Mouse (Mus musculus) forebrain, postnatal 0 days (tissue): ENCODE data around the gene Trpc3. TPM values are rescaled to one million over a fixed set of nuclear protein-coding genes. Genes with fewer than 3 reads are reported as not detected.
A peak's percentile ranks its signal among the peaks of the same experiment; 100 is the strongest.

Experiments used
- ATAC-seq: fragments of 200-750 bp; cut with Nextera tagmentation; 2 replicates; pipeline ENCODE4 v1.8.0; 2017; ENCODE audit warnings: mild to moderate bottlenecking, moderate library complexity
- DNase-seq: peaks from one replicate; pipeline ENCODE4 v3.0.0-alpha.2; 2015
- H3K27ac ChIP-seq: fragments of 300-500 bp; sonication (generic); 2 replicates; pipeline ENCODE4 v1.5.1; 2014; ENCODE audit warnings: low read depth, mild to moderate bottlenecking, antibody characterized with exemption, low read length, moderate library complexity, mixed read lengths
- H3K27me3 ChIP-seq: fragments of 300-500 bp; sonication (generic); 2 replicates; pipeline ENCODE4 v1.6.1; 2014; ENCODE audit warnings: mild to moderate bottlenecking, low read length, mixed read lengths; ENCODE audit not compliant: insufficient read depth
- H3K36me3 ChIP-seq: fragments of 300-500 bp; sonication (generic); 2 replicates; pipeline ENCODE4 v1.6.1; 2014; ENCODE audit warnings: mild to moderate bottlenecking, moderate library complexity; ENCODE audit not compliant: insufficient read depth
- H3K4me1 ChIP-seq: fragments of 300-500 bp; sonication (generic); 2 replicates; pipeline ENCODE4 v1.6.1; 2014; ENCODE audit warnings: antibody characterized with exemption; ENCODE audit not compliant: insufficient read depth
- H3K4me2 ChIP-seq: fragments of 300-500 bp; sonication (generic); 2 replicates; pipeline ENCODE4 v1.6.1; 2014; ENCODE audit warnings: low read depth, mild to moderate bottlenecking, moderate library complexity
- H3K4me3 ChIP-seq: fragments of 300-500 bp; sonication (generic); 2 replicates; pipeline ENCODE4 v1.5.1; 2014; ENCODE audit warnings: low read depth, low read length, mixed read lengths
- H3K9ac ChIP-seq: fragments of 300-500 bp; sonication (generic); 2 replicates; pipeline ENCODE4 v1.6.1; 2014; ENCODE audit warnings: mild to moderate bottlenecking
- H3K9me3 ChIP-seq: fragments of 300-500 bp; sonication (generic); 2 replicates; pipeline ENCODE4 v1.6.1; 2016; ENCODE audit warnings: low read length
- CTCF ChIP-seq: sonication (generic); IDR thresholded peaks from 2 replicates; pipeline ENCODE4 v1.5.1; 2016; ENCODE audit warnings: antibody characterized with exemption, control low read depth, low read depth
- WGBS: fragments of 180-500 bp; shearing (Covaris S2); extraction: QIAGEN DNeasy Blood & Tissue Kit; methylation state at CpG from one replicate; pipeline ENCODE4 v1.1.7; 2014; 5-methylcytosine and 5-hydroxymethylcytosine counted together
- polyA plus RNA-seq: library from polyadenylated mRNA; unstranded; fragments of >200 nt; fragmentation: Nextera tagmentation; extraction: Ambion mirVana; gene quantifications from 2 replicates; pipeline ENCODE4 v1.2.1, GENCODE M21; 2015
- total RNA-seq: library from RNA; depleted of rRNA; stranded (reverse); fragments of >200 nt; gene quantifications from 2 replicates; pipeline ENCODE4 v1.2.3, GENCODE M21; 2014; rRNA removed

Trpc3 gene
- total RNA-seq, result 9.7 and 12.3 TPM in 2 replicates
- 3.6 and 8.2 TPM in 2 replicates for polyA plus RNA-seq

DNA sequence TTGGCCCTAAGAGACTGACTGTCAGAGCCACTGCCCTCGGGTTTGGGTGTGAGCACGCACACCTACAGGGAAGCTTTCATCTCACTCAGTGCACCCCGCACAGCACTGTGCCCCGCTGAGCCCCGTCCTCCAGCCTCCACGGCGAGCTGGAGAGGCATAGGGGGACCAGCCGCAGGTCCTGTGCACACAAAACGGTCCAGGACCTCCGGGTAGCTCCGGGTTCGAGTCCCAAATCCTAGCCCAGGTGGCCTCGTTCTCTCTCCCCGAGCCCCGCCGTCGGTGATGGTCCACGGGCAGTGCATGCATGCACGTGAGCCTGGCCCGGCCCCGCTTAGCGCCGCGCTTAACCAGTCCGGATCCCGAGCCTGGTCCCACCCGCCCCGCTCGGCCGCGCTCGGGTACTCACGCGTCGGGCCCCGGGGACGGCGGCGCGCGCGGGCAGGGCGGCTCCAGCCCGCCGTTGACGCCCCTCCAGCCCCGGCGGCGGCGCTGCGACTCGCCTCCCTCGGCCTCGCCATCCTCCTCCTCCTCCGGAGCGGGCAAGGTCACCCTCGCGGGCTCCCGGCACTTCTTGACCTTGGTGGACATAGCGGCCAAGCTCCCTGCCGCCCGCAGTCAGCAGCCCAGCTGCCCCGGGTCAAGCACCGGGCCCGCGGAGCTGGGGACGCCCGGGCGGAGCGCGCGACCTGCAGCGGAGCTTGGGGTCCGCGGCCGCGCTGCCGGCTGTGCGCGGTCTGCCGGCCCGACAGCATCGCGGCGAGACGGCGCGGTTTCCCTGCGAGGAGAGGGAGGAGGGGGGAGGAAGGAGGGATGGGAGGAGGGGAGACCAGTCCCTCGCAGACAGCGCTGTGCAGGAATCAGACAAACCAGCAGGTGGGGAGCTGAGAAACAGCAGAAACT is at the start of gene Trpc3:
Trpc3 (minus strand) TSS at position 776 of the 900 bp plus-strand sequence.
- WGBS, result 4% methylated on average over 83 of the region's 91 CpGs
- TF ChIP-seq CTCF, result peak; percentile 54
- Histone ChIP-seq H3K4me1 (no peaks in the 10 kb centered on the region), H3K36me3 (no peaks in the 10 kb centered on the region), H3K4me3 (peak within 1 kb of the TSS; percentile 74), H3K27ac (peak within 1 kb of the TSS; percentile 57; the same call in 1 of the 2 replicates), H3K4me2 (peak within 1 kb of the TSS; percentile 74), H3K9ac (peak within 1 kb of the TSS; percentile 79), H3K9me3 (no peaks in the 10 kb centered on the region), H3K27me3 (peaks cover 4% of the 10 kb centered on the region; the same call in 1 of the 2 replicates)
- DNase-seq (peak; percentile 78), ATAC-seq (peak; percentile 95)

DNA sequence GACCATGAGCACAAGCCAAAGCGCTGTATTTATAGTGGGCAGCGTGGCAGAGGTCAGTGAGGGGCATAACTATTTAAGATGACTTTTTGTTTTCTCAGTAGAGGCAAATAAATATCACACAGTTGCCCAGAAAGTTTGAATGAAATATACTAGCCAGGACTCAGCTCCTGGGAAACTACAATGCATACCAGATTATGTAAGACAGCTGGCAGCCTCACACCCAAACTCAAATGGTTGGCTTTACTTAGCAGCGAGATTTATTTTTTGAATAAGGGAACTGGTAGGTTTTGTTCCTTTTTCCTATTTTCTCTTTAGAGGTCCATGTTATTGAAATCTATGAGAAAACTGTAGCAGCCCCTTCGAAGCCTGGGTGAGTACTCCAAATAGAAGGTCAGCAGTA is 48.1 kb upstream of the Trpc3 start:
- Histone ChIP-seq H3K9ac (no peak overlapping the region), H3K9me3 (no peaks in the 10 kb centered on the region), H3K4me1 (no peaks in the 10 kb centered on the region), H3K36me3 (no peaks in the 10 kb centered on the region), H3K4me3 (no peak overlapping the region), H3K27me3 (no peaks in the 10 kb centered on the region), H3K27ac (no peak overlapping the region), H3K4me2 (no peak overlapping the region)
- no peak for TF ChIP-seq CTCF
- ATAC-seq, result no peak
- no peak for DNase-seq
- WGBS, result 70% methylated on average over 4 of the region's 4 CpGs

DNA sequence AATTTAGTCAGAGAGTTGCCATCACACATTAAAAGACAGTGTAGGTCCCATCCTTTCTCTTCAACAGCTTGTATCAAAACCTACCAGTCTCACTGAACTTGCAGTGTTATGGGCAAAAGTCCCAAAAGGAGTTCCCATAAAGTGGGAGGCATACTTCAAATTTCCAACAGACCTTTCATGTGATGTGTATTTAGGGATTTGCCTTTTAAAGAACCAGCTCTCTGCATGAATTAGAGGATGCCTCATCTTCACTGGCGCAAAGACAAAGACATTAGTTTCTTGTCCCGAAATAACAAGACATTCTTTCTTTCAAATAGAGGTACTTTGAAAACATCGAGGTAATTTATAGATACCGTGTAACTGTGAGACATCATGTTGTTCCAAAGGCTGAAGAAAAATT is 43.1 kb upstream of the Trpc3 start:
- Histone ChIP-seq H3K9ac (no peak overlapping the region), H3K27ac (no peak overlapping the region), H3K4me3 (no peak overlapping the region), H3K27me3 (no peaks in the 10 kb centered on the region), H3K9me3 (no peaks in the 10 kb centered on the region), H3K4me1 (no peaks in the 10 kb centered on the region), H3K36me3 (no peaks in the 10 kb centered on the region), H3K4me2 (no peak overlapping the region)
- no peak for ATAC-seq
- no peak for TF ChIP-seq CTCF
- DNase-seq, result no peak
- WGBS, result 91% methylated on average over 4 of the region's 4 CpGs

DNA sequence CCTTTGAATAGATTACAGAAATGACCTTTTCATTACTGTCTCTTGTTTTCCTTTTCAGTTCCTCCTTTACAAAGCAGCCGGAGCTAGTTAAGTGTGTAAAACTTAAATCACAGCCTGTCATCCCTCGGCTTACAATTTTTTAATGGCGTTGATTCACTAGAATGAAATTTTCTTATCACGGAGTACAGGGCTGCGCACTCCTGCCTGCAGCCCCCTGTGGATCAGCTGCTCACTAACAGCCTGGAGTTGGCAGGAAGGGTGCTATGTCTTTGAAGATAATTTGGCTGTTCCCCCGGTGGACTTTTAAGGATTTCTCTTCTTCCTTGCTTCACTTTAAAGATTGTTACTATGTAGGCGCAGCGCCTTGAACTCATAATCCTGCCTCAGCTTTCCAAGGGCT is 36.6 kb upstream of the Trpc3 start:
- TF ChIP-seq CTCF, result no peak
- peak; percentile 56; the same call in 1 of the 2 replicates for ATAC-seq
- H3K4me3 ChIP-seq, result no peak overlapping the region
- no peak for DNase-seq
- WGBS, result 46% methylated on average over 8 of the region's 8 CpGs
- H3K4me1 ChIP-seq, result no peaks in the 10 kb centered on the region
- no peaks in the 10 kb centered on the region for H3K9me3 ChIP-seq
- H3K27ac ChIP-seq, result no peak overlapping the region
- no peaks in the 10 kb centered on the region for H3K36me3 ChIP-seq
- no peak overlapping the region for H3K9ac ChIP-seq
- H3K27me3 ChIP-seq, result no peaks in the 10 kb centered on the region
- no peak overlapping the region for H3K4me2 ChIP-seq

DNA sequence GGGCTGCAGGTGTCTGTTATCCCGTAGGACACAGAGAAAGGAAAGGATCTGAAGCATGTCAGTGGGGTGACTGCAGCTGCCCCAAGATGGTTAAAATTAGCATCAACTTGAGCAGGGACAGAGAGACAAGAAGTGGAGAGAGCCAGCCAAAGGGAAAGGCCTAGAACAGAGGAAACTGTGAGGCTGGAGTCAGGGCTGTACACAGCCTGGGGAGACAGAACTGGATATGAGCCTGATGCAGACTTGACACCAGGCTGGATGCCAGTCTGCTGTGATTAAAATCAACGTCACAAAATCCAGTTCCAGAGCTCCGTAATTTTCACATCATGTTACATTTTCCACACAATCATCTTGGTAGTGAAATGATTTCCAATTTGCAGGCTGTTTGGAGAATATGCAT is 31.9 kb upstream of the Trpc3 start:
- Histone ChIP-seq H3K9ac (no peak overlapping the region), H3K4me3 (no peak overlapping the region), H3K9me3 (no peaks in the 10 kb centered on the region), H3K4me2 (no peak overlapping the region), H3K27ac (no peak overlapping the region), H3K27me3 (no peaks in the 10 kb centered on the region), H3K36me3 (no peaks in the 10 kb centered on the region), H3K4me1 (no peaks in the 10 kb centered on the region)
- peak; percentile 25 for DNase-seq
- ATAC-seq, result peak; percentile 84
- TF ChIP-seq CTCF, result no peak
- WGBS, result 51% methylated on average over 3 of the region's 3 CpGs

DNA sequence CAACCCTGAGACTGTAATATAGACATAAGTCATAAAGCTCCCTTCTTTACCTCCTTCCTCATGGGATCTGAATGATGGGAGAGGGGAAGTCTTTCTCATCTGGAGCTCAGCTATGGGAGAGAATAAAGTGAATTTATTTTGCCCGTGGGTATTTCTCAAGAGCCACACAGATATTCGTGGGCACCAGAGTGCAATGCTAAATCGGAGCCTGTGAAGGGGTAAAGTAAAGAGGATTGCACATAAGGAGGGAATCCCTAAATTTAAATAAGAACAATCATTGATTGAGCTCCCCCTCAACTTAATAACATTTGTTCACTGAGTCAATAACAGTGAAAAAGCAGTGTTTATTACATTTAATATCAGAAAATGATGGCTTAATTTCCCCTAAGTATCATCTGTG is 19.6 kb upstream of the Trpc3 start:
- DNase-seq, result no peak
- no peak overlapping the region for H3K27ac ChIP-seq
- no peak for ATAC-seq
- no peak overlapping the region for H3K9ac ChIP-seq
- H3K9me3 ChIP-seq, result no peaks in the 10 kb centered on the region
- no peak for TF ChIP-seq CTCF
- 86% methylated on average over 3 of the region's 3 CpGs for WGBS
- H3K4me1 ChIP-seq, result no peaks in the 10 kb centered on the region
- no peak overlapping the region for H3K4me2 ChIP-seq
- H3K27me3 ChIP-seq, result no peaks in the 10 kb centered on the region
- H3K36me3 ChIP-seq, result no peaks in the 10 kb centered on the region
- no peak overlapping the region for H3K4me3 ChIP-seq

DNA sequence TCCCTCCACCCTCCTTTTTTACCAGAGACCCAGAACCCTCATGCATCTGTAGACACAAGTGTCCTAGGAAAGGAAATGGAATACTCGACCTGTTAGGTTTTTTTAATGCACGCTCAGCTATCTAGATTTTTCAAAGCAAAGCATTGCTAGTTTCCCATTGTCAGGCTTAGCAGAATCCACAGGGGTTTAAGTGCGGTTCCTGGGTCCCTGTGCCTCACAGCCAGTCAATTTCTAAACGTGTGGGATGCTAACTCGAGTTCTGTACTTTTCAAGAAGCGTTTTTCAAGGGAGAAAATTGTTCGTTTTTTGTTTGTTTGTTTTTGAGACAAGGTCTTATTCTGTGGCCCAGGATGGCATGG is 304 bp upstream of the Trpc3 start:
- TF ChIP-seq CTCF, result no peak
- DNase-seq (no peak), ATAC-seq (peak; percentile 21)
- Histone ChIP-seq H3K4me2 (peak overlapping the region; percentile 74), H3K4me1 (no peaks in the 10 kb centered on the region), H3K27ac (peak overlapping the region; percentile 57; the same call in 1 of the 2 replicates), H3K27me3 (peaks cover 4% of the 10 kb centered on the region; the same call in 1 of the 2 replicates), H3K9me3 (no peaks in the 10 kb centered on the region), H3K36me3 (no peaks in the 10 kb centered on the region), H3K9ac (peak overlapping the region; percentile 79), H3K4me3 (peak overlapping the region; percentile 74)
- WGBS, result 9% methylated on average over 7 of the region's 7 CpGs
